Mouse (Mus musculus) stomach, embryonic 14.5 days (tissue): ENCODE measurements at regions not wholly inside any gene's neighbourhood (a gene's known extent, or its start where the extent isn't known, plus 50 kb on each side); places are given as distances from the start of the nearest gene placed in this dataset.
"Not testable (repeated sequence)": the region's sequence is repeated elsewhere in the genome, so short reads cannot be mapped to it uniquely, and the experiment has no call there.

Experiments
- ATAC-seq: fragments of 200-750 bp; cut with Nextera tagmentation; 2 replicates; pipeline ENCODE4 v1.8.0; 2017; ENCODE audit warnings: low read depth, moderate TSS enrichment; ENCODE audit not compliant: insufficient number of reproducible peaks, insufficient read depth, low FRiP score
- H3K27ac ChIP-seq: fragments of 300-500 bp; sonication (generic); 2 replicates; pipeline ENCODE4 v1.5.1; 2014; ENCODE audit warnings: mild to moderate bottlenecking, low read length, moderate library complexity, mixed read lengths
- H3K27me3 ChIP-seq: fragments of 300-500 bp; sonication (generic); 2 replicates; pipeline ENCODE4 v1.6.1; 2014; ENCODE audit warnings: low read length, control low read depth, mixed read lengths; ENCODE audit not compliant: control insufficient read depth, insufficient read depth
- H3K36me3 ChIP-seq: fragments of 300-500 bp; sonication (generic); 2 replicates; pipeline ENCODE4 v1.6.1; 2014; ENCODE audit warnings: mild to moderate bottlenecking, control low read depth, low read length, moderate library complexity, mixed read lengths; ENCODE audit not compliant: control insufficient read depth, insufficient read depth
- H3K4me1 ChIP-seq: fragments of 300-500 bp; sonication (generic); 2 replicates; pipeline ENCODE4 v1.6.1; 2014; ENCODE audit warnings: low read length, control low read depth, mixed read lengths; ENCODE audit not compliant: control insufficient read depth, insufficient read depth
- H3K4me2 ChIP-seq: fragments of 300-500 bp; sonication (generic); replicated peaks from 2 replicates; pipeline ENCODE4 v1.6.1; 2014; ENCODE audit warnings: low read depth, low read length, control low read depth
- H3K4me3 ChIP-seq: fragments of 300-500 bp; sonication (generic); 2 replicates; pipeline ENCODE4 v1.5.1; 2014; ENCODE audit warnings: low read depth, low read length, control low read depth
- H3K9ac ChIP-seq: fragments of 300-500 bp; sonication (generic); replicated peaks from 2 replicates; pipeline ENCODE4 v1.6.1; 2014; ENCODE audit warnings: low read depth, mild to moderate bottlenecking, control low read depth, low read length, moderate library complexity, mixed read lengths
- H3K9me3 ChIP-seq: fragments of 300-500 bp; sonication (generic); 2 replicates; pipeline ENCODE4 v1.6.1; 2016; ENCODE audit warnings: low read depth, low read length, control low read depth; ENCODE audit not compliant: control insufficient read depth
- WGBS: fragments of 180-500 bp; shearing (Covaris S2); extraction: QIAGEN DNeasy Blood & Tissue Kit; methylation state at CpG from one replicate; pipeline ENCODE4 v1.1.7; 2014; 5-methylcytosine and 5-hydroxymethylcytosine counted together

DNA sequence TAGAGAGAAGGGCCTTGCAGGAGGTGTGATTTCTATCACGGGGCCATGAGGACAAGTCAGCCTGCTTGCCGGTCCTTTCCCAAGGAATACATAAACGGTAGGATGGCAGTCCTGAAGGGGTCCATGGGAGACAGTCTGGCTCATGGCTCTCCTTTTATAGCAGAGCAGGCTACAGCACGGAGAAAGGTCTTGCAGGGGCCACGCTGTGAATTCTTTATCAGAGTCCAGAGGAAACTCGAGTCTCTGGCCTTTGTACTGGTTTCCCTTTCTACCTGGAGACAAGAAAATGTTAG, 1984.0 kb downstream of the 4930444P10Rik start:
- WGBS: 12% methylated on average over 6 of the region's 6 CpGs
- ATAC-seq: no peak
- Histone ChIP-seq H3K9me3 (no peaks in the 10 kb centered on the region), H3K4me2 (no peak overlapping the region), H3K27me3 (no peaks in the 10 kb centered on the region), H3K27ac (no peak overlapping the region), H3K9ac (no peak overlapping the region), H3K4me3 (no peak overlapping the region), H3K4me1 (no peaks in the 10 kb centered on the region), H3K36me3 (no peaks in the 10 kb centered on the region)

DNA sequence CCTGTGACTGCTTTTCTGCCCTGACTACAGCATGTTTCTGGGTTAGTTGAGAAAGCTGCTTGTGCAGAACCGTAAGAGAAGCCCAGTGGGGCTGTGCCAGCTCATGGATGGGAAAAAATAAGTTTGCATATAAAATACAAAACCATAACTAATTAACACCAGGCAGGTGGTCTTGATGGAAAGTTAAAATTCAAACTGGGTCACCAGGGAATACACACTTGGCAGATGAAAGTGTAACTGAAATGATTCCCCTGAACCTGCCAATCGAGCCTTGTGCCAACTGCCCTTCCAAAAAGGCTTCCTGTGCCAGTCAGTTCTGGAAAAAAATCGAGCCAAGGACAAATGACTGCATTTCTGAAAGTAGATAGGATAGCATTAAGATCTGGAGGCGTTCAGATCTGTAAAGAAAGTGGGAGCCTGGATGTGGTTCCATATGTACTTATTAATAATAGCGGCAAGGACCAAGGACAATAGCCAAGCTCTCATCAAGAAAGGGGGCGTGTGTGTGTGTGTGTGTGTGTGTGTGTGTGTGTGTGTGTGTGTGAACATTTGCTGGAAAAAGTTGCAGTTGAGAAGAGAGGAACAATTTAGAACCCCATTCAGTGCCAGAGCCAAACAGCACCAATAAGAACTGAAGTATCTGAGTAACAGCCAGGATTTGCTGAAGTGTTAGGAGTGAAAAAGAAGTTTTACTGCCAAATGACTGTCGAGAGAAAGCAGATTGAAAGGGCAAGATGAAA, 1984.5 kb downstream of the 4930444P10Rik start:
- Histone ChIP-seq H3K9ac (no peak overlapping the region), H3K4me2 (no peak overlapping the region), H3K4me3 (no peak overlapping the region), H3K27me3 (no peaks in the 10 kb centered on the region), H3K4me1 (no peaks in the 10 kb centered on the region), H3K27ac (no peak overlapping the region), H3K36me3 (no peaks in the 10 kb centered on the region), H3K9me3 (no peaks in the 10 kb centered on the region)
- no peak for ATAC-seq
- WGBS: 60% methylated on average over 7 of the region's 7 CpGs

GRCm38 (mm10) chr1:14105521-14105920, 1987.6 kb downstream of the 4930444P10Rik start:
- ATAC-seq, H3K9ac ChIP-seq, H3K36me3 ChIP-seq, H3K4me1 ChIP-seq, H3K4me2 ChIP-seq, H3K4me3 ChIP-seq, H3K9me3 ChIP-seq, H3K27me3 ChIP-seq, H3K27ac ChIP-seq: not testable (repeated sequence)
- 92% methylated on average over 5 of the region's 6 CpGs for WGBS

GRCm38 (mm10) chr1:14104529-14104928, 1988.6 kb downstream of the 4930444P10Rik start:
- Histone ChIP-seq H3K36me3 (no peaks in the 10 kb centered on the region), H3K4me3 (no peak overlapping the region), H3K4me2 (no peak overlapping the region), H3K27ac (no peak overlapping the region), H3K9me3 (no peaks in the 10 kb centered on the region), H3K9ac (no peak overlapping the region), H3K4me1 (no peaks in the 10 kb centered on the region), H3K27me3 (no peaks in the 10 kb centered on the region)
- no peak for ATAC-seq
- WGBS: 84% methylated on average over 2 of the region's 2 CpGs

- Histone ChIP-seq H3K4me1 (no peaks in the 10 kb centered on the region), H3K9me3 (no peaks in the 10 kb centered on the region), H3K9ac (no peak overlapping the region), H3K36me3 (no peaks in the 10 kb centered on the region), H3K27me3 (no peaks in the 10 kb centered on the region), H3K27ac (no peak overlapping the region), H3K4me2 (no peak overlapping the region), H3K4me3 (no peak overlapping the region)
- no peak for ATAC-seq
- whole genome bisulfite sequencing: 78% methylated on average over 5 of the region's 5 CpGs
Measured at GRCm38 (mm10) chr1:14099031-14099430, 1994.1 kb downstream of the 4930444P10Rik start.

- no peak for ATAC-seq
- no peaks in the 10 kb centered on the region for H3K27me3 ChIP-seq
- no peak overlapping the region for H3K27ac ChIP-seq
- no peak overlapping the region for H3K4me2 ChIP-seq
- H3K9ac ChIP-seq: no peak overlapping the region
- H3K4me3 ChIP-seq: no peak overlapping the region
- no peaks in the 10 kb centered on the region for H3K4me1 ChIP-seq
- H3K9me3 ChIP-seq: no peaks in the 10 kb centered on the region
- H3K36me3 ChIP-seq: no peaks in the 10 kb centered on the region
- 41% methylated on average over 5 of the region's 5 CpGs for WGBS
Measured at GRCm38 (mm10) chr1:14097567-14098228, 1995.4 kb downstream of the 4930444P10Rik start.

- no peaks in the 10 kb centered on the region for H3K4me1 ChIP-seq
- WGBS: 93% methylated on average over 3 of the region's 3 CpGs
- ATAC-seq: no peak
- no peaks in the 10 kb centered on the region for H3K9me3 ChIP-seq
- H3K27ac ChIP-seq: no peak overlapping the region
- no peak overlapping the region for H3K9ac ChIP-seq
- no peak overlapping the region for H3K4me2 ChIP-seq
- no peaks in the 10 kb centered on the region for H3K36me3 ChIP-seq
- no peaks in the 10 kb centered on the region for H3K27me3 ChIP-seq
- no peak overlapping the region for H3K4me3 ChIP-seq
Measured at GRCm38 (mm10) chr1:14064856-14065255, 2028.3 kb downstream of the 4930444P10Rik start.

DNA sequence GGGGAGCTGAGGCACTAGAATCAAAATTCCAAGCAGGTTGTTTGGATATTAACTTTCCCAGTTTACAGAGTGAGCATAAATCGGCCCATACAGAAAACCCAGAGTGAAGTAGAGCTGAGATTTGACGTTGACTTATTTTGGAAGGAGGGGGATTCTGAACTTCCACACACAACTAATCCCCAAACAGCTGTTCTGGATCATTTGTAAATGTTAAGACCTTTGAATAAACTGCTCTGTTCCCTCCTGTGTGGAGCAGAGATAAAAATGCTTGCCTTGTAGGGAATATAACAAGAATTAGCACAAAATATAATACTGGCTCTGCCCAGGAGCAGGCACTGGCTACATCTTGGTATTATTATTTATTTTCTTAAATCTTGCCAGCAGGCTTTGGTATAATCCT, 2057.0 kb downstream of the 4930444P10Rik start:
- no peak overlapping the region for H3K27ac ChIP-seq
- 0 out of 2 replicates have a peak, but pooled peaks cover 2% of the 10 kb centered on the region for H3K4me1 ChIP-seq
- no peaks in the 10 kb centered on the region for H3K27me3 ChIP-seq
- no peak overlapping the region for H3K9ac ChIP-seq
- 17% methylated on average over 2 of the region's 2 CpGs for WGBS
- H3K9me3 ChIP-seq: no peaks in the 10 kb centered on the region
- no peaks in the 10 kb centered on the region for H3K36me3 ChIP-seq
- ATAC-seq: peak; percentile 58; the same call in 1 of the 2 replicates
- H3K4me3 ChIP-seq: no peak overlapping the region
- H3K4me2 ChIP-seq: no peak overlapping the region

DNA sequence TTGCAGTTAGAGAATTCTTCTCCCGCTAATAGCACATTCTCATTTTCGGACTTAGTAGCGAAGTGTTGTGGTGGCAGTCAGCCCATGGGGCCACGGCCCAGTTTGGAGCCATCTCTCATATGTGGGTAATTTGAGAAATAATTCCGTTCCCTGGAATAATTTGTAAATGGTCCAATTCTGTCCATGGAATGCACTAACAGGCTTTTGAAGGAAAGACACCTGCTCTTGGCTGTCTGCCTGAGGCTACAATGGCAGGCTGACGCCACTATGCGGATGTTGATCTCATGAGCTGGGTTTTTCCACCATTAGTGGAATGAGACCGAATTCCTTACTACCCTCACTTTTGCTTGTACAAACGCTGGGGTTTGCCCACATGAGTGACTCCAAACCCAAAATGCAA, 2081.6 kb downstream of the 4930444P10Rik start:
- Histone ChIP-seq H3K4me2 (no peak overlapping the region), H3K4me3 (no peak overlapping the region), H3K9me3 (no peaks in the 10 kb centered on the region), H3K9ac (no peak overlapping the region), H3K36me3 (no peaks in the 10 kb centered on the region), H3K27me3 (no peaks in the 10 kb centered on the region), H3K27ac (no peak overlapping the region), H3K4me1 (no peaks in the 10 kb centered on the region)
- 65% methylated on average over 9 of the region's 9 CpGs for WGBS
- no peak for ATAC-seq
